Mouse (Mus musculus): ENCODE data around the gene Ier2.

GRCm38 (mm10) chr8:84700526-84700925, 37.9 kb upstream of the Ier2 start:
- TF ChIP-seq CTCF (IDR thresholded peaks at IDR 0.05; ENCODE audit: borderline replicate concordance, extremely low read depth, insufficient read depth, insufficient read length) (no peak), POLR2A (IDR thresholded peaks at IDR 0.05; ENCODE audit: borderline replicate concordance, extremely low read depth, insufficient read depth, insufficient read length, poor library complexity, severe bottlenecking) (no peak)
